Mouse (Mus musculus) MEL (cell line): ENCODE data around the gene Cabp4. TPM values are rescaled to one million over a fixed set of nuclear protein-coding genes. Genes with fewer than 3 reads are reported as not detected.

Source experiments
- DNase-seq: peaks from one replicate; pipeline ENCODE4 v3.0.0; 2011; ENCODE audit warnings: low read depth, low spot score
- H3K27ac ChIP-seq: 2 replicates; pipeline ENCODE4 v1.5.1; 2012; ENCODE audit warnings: low read depth, mild to moderate bottlenecking, control low read depth, low read length, moderate library complexity; ENCODE audit not compliant: control insufficient read depth
- H3K27me3 ChIP-seq, 2 experiments: fragments of 150-350 bp in 1 of 2; sonication (generic) in 1 of 2; 2 replicates each; pipeline ENCODE4 v1.6.1; 2012; ENCODE audit warnings: low read length in 2 of 2, mild to moderate bottlenecking in 2 of 2, improper control_type of control experiment in 1 of 2, moderate library complexity in 1 of 2; ENCODE audit not compliant: insufficient read depth in 2 of 2, control insufficient read depth in 1 of 2
- H3K36me3 ChIP-seq, 2 experiments: 2 replicates each; pipeline ENCODE4 v1.6.1; 2012 to 2014; ENCODE audit warnings: low read length in 2 of 2, improper control_type of control experiment in 1 of 2, inconsistent platforms in 1 of 2, mild to moderate bottlenecking in 1 of 2; ENCODE audit not compliant: insufficient read depth in 2 of 2, control insufficient read depth in 1 of 2
- H3K4me1 ChIP-seq, 2 experiments: fragments of 150-350 bp in 1 of 2; sonication (generic) in 1 of 2; 2 replicates each; pipeline ENCODE4 v1.6.1; 2012; ENCODE audit warnings: low read length in 2 of 2, improper control_type of control experiment in 1 of 2, mild to moderate bottlenecking in 1 of 2; ENCODE audit not compliant: insufficient read depth in 2 of 2, control insufficient read depth in 1 of 2
- H3K4me3 ChIP-seq, 2 experiments: fragments of 150-350 bp in 1 of 2; sonication (generic) in 1 of 2; 2 replicates each; pipeline ENCODE4 v1.5.1; 2012; ENCODE audit warnings: low read depth in 2 of 2, low read length in 2 of 2, mild to moderate bottlenecking in 2 of 2, moderate library complexity in 2 of 2, control low read depth in 1 of 2, improper control_type of control experiment in 1 of 2; ENCODE audit not compliant: control insufficient read depth in 1 of 2, insufficient read depth in 1 of 2
- H3K79me2 ChIP-seq: 2 replicates; pipeline ENCODE4 v1.6.1; 2012; ENCODE audit warnings: mild to moderate bottlenecking, low read length, moderate library complexity; ENCODE audit not compliant: control insufficient read depth, poor library complexity, insufficient read depth
- H3K9ac ChIP-seq: 2 replicates; pipeline ENCODE4 v1.6.1; 2012; ENCODE audit warnings: low read depth, mild to moderate bottlenecking, control low read depth, low read length, moderate library complexity; ENCODE audit not compliant: control insufficient read depth, poor library complexity, severe bottlenecking
- H3K9me3 ChIP-seq: fragments of 150-350 bp; sonication (generic); replicated peaks from 2 replicates; pipeline ENCODE4 v1.6.1; 2012; ENCODE audit warnings: mild to moderate bottlenecking, low read length, improper control_type of control experiment, moderate library complexity; ENCODE audit not compliant: insufficient read depth
- CHD2 ChIP-seq: IDR thresholded peaks from 2 replicates; pipeline ENCODE4 v1.6.1; 2011; ENCODE audit warnings: low read length, improper control_type of control experiment
- CTCF ChIP-seq, 3 experiments: IDR thresholded peaks in 2 of 3; conservative IDR thresholded peaks in 1 of 3; 2 replicates each; pipeline ENCODE4 v1.5.1; 2011 to 2012; ENCODE audit warnings: low read length in 3 of 3, low read depth in 2 of 3, mild to moderate bottlenecking in 2 of 3, improper control_type of control experiment in 1 of 3, inconsistent platforms in 1 of 3, mixed read lengths in 1 of 3, moderate library complexity in 1 of 3; ENCODE audit not compliant: control insufficient read depth in 1 of 3, insufficient read depth in 1 of 3, poor library complexity in 1 of 3, severe bottlenecking in 1 of 3
- E2F4 ChIP-seq: IDR thresholded peaks from 2 replicates; pipeline ENCODE4 v1.6.1; 2011; ENCODE audit warnings: low read depth, low read length, improper control_type of control experiment, borderline replicate concordance
- ELF1 ChIP-seq: IDR thresholded peaks from 2 replicates; pipeline ENCODE4 v1.6.1; 2014; ENCODE audit warnings: low read depth, mild to moderate bottlenecking, inconsistent platforms, low read length, improper control_type of control experiment, moderate library complexity
- EP300 ChIP-seq, 2 experiments: IDR thresholded peaks; 2 replicates each; pipeline ENCODE4 v1.6.1; 2011; ENCODE audit warnings: improper control_type of control experiment in 2 of 2, low read length in 2 of 2, low read depth in 1 of 2, mild to moderate bottlenecking in 1 of 2
- ETS1 ChIP-seq: IDR thresholded peaks from 2 replicates; pipeline ENCODE4 v1.6.1; 2012; ENCODE audit warnings: low read depth, mild to moderate bottlenecking, inconsistent platforms, low read length, improper control_type of control experiment, moderate library complexity
- GABPA ChIP-seq: IDR thresholded peaks from 2 replicates; pipeline ENCODE4 v1.6.1; 2012; ENCODE audit warnings: low read depth, mild to moderate bottlenecking, inconsistent platforms, low read length, improper control_type of control experiment, moderate library complexity
- GATA1 ChIP-seq: IDR thresholded peaks from 2 replicates; pipeline ENCODE4 v1.6.1; 2011; ENCODE audit warnings: low read depth, low read length, improper control_type of control experiment
- HCFC1 ChIP-seq: IDR thresholded peaks from 2 replicates; pipeline ENCODE4 v1.6.1; 2012; ENCODE audit warnings: low read depth, mild to moderate bottlenecking, inconsistent platforms, low read length, improper control_type of control experiment, moderate library complexity
- JUND ChIP-seq: IDR thresholded peaks from 2 replicates; pipeline ENCODE4 v1.6.1; 2011; ENCODE audit warnings: low read depth, mild to moderate bottlenecking, improper control_type of control experiment, low read length
- MAFK ChIP-seq: IDR thresholded peaks from 2 replicates; pipeline ENCODE4 v1.6.1; 2011; ENCODE audit warnings: low read depth, mild to moderate bottlenecking, low read length, improper control_type of control experiment, borderline replicate concordance
- MAZ ChIP-seq: IDR thresholded peaks from 2 replicates; pipeline ENCODE4 v1.6.1; 2012; ENCODE audit warnings: low read depth, mild to moderate bottlenecking, inconsistent platforms, low read length, improper control_type of control experiment
- MXI1 ChIP-seq: IDR thresholded peaks from 2 replicates; pipeline ENCODE4 v1.6.1; 2011; ENCODE audit warnings: mild to moderate bottlenecking, low read depth, low read length, improper control_type of control experiment
- MYB ChIP-seq: IDR thresholded peaks from 2 replicates; pipeline ENCODE4 v1.6.1; 2011; ENCODE audit warnings: mild to moderate bottlenecking, low read depth, low read length, improper control_type of control experiment
- MYC ChIP-seq: IDR thresholded peaks from 2 replicates; pipeline ENCODE4 v1.6.1; 2011; ENCODE audit warnings: low read depth, mild to moderate bottlenecking, low read length, improper control_type of control experiment, moderate library complexity
- NELFE ChIP-seq: IDR thresholded peaks from 2 replicates; pipeline ENCODE4 v1.6.1; 2011; ENCODE audit warnings: low read depth, low read length, improper control_type of control experiment
- POLR2A ChIP-seq, 2 experiments: IDR thresholded peaks; 2 replicates each; pipeline ENCODE4 v1.6.1; 2011 to 2012; ENCODE audit warnings: low read length in 2 of 2, mild to moderate bottlenecking in 2 of 2, control low read depth in 1 of 2, improper control_type of control experiment in 1 of 2, low read depth in 1 of 2, moderate library complexity in 1 of 2; ENCODE audit not compliant: control insufficient read depth in 1 of 2, insufficient read depth in 1 of 2, poor library complexity in 1 of 2
- SMC3 ChIP-seq: IDR thresholded peaks from 2 replicates; pipeline ENCODE4 v1.6.1; 2011; ENCODE audit warnings: low read depth, low read length, improper control_type of control experiment
- TAL1 ChIP-seq: IDR thresholded peaks from 2 replicates; pipeline ENCODE4 v1.6.1; 2012; ENCODE audit warnings: mild to moderate bottlenecking, inconsistent platforms, low read length, moderate library complexity, mixed read lengths
- TCF12 ChIP-seq: IDR thresholded peaks from 2 replicates; pipeline ENCODE4 v1.6.1; 2014; ENCODE audit warnings: low read depth, mild to moderate bottlenecking, inconsistent platforms, low read length, improper control_type of control experiment, moderate library complexity
- ZC3H11A ChIP-seq: IDR thresholded peaks from 2 replicates; pipeline ENCODE4 v1.6.1; 2012; ENCODE audit warnings: low read depth, mild to moderate bottlenecking, inconsistent platforms, low read length, improper control_type of control experiment
- ZKSCAN1 ChIP-seq: IDR thresholded peaks from 2 replicates; pipeline ENCODE4 v1.6.1; 2012; ENCODE audit warnings: low read depth, mild to moderate bottlenecking, inconsistent platforms, low read length, improper control_type of control experiment, moderate library complexity
- polyA plus RNA-seq, 2 experiments: library from polyadenylated mRNA; stranded (reverse) in 1 of 2; unstranded in 1 of 2; fragments of >175 nt in 1 of 2; fragments of >200 nt in 1 of 2; gene quantifications; 2 replicates each; pipeline versions ENCODE4 v1.2.1 to v1.2.4; 2012; ENCODE audit warnings: low replicate concordance in 2 of 2, low read depth in 1 of 2; ENCODE audit not compliant: insufficient read length in 2 of 2, insufficient read depth in 1 of 2, missing spikeins in 1 of 2
- total RNA-seq: library from RNA; depleted of rRNA; stranded (reverse); fragments of 300-350 nt; gene quantifications from 2 replicates; pipeline ENCODE4 v1.2.3, GENCODE M21; 2012

Cabp4 gene
- total and polyA plus RNA-seq, 3 experiments, result 0.08 to 0.24 TPM; not detected in 1

DNA sequence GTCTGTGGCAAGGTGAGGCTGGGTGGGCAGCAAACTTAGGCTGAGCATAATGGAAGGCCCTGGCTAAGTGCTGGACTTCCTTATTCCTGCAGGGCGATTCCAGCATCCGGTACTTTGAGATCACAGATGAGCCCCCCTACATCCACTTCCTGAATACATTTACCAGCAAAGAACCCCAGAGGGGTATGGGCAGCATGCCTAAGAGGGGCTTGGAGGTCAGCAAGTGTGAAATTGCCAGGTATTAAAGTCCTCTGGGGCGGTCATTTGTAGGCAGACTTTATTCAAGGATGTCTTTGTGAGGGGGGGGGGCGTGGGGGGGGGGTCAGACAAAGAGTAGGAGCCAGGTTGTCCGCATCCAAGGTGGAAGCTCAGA, 7.6 kb upstream of the Cabp4 start:
- Histone ChIP-seq H3K79me2 (peaks cover 15% of the 10 kb centered on the region), H3K9me3 (no peaks in the 10 kb centered on the region), H3K4me3 (no peak overlapping the region), H3K4me1 (peaks cover 9 to 22% of the 10 kb centered on the region in 2 experiments; a peak in 3 of 4 replicates), H3K36me3 (peaks cover 1 to 5% of the 10 kb centered on the region in 2 experiments; a peak in 2 of 4 replicates), H3K27ac (no peak overlapping the region), H3K27me3 (no peaks in the 10 kb centered on the region)
- no peak for DNase-seq
- no peak for TF ChIP-seq SMC3
- TF ChIP-seq ZC3H11A, result no peak
- no peak for TF ChIP-seq POLR2A (IDR thresholded peaks at IDR 0.05; ENCODE audit: control insufficient read depth in 1 of 2, insufficient read depth in 1 of 2, low read depth in 1 of 2, low read length in 2 of 2, poor library complexity in 1 of 2)
- no peak for TF ChIP-seq MXI1
- no peak for TF ChIP-seq MAZ
- no peak for TF ChIP-seq E2F4
- no peak for TF ChIP-seq JUND
- no peak for TF ChIP-seq EP300 (IDR thresholded peaks at IDR 0.05; ENCODE audit: low read depth in 1 of 2, low read length in 2 of 2)
- no peak for TF ChIP-seq ZKSCAN1
- TF ChIP-seq NELFE, result no peak
- TF ChIP-seq TCF12, result no peak
- TF ChIP-seq, all 39 proteins: peak for 0
- H3K9ac ChIP-seq, result no peak overlapping the region

- Histone ChIP-seq H3K4me1 (peaks cover 9 to 22% of the 10 kb centered on the region in 2 experiments; a peak in 3 of 4 replicates), H3K9ac (no peak overlapping the region), H3K4me3 (no peak overlapping the region), H3K27ac (no peak overlapping the region), H3K79me2 (peaks cover 15% of the 10 kb centered on the region), H3K27me3 (no peaks in the 10 kb centered on the region), H3K9me3 (no peaks in the 10 kb centered on the region), H3K36me3 (peaks cover 1 to 5% of the 10 kb centered on the region in 2 experiments; a peak in 2 of 4 replicates)
- TF ChIP-seq E2F4, result no peak
- no peak for TF ChIP-seq MYC
- DNase-seq, result no peak
Observed at GRCm38 (mm10) chr19:4150567-4151487, 7.0 kb upstream of the Cabp4 start.

GRCm38 (mm10) chr19:4149764-4150461, 6.1 kb upstream of the Cabp4 start:
- no peaks in the 10 kb centered on the region for H3K27me3 ChIP-seq
- H3K36me3 ChIP-seq, result peaks cover 1 to 5% of the 10 kb centered on the region in 2 experiments; a peak in 2 of 4 replicates
- peaks cover 9 to 18% of the 10 kb centered on the region in 2 experiments; a peak in 3 of 4 replicates for H3K4me1 ChIP-seq
- H3K9me3 ChIP-seq, result no peaks in the 10 kb centered on the region
- TF ChIP-seq MAFK, result no peak
- no peak for TF ChIP-seq MAZ
- no peak for TF ChIP-seq TAL1
- no peak for TF ChIP-seq ETS1
- TF ChIP-seq EP300 (IDR thresholded peaks at IDR 0.05; ENCODE audit: low read depth in 1 of 2, low read length in 2 of 2), result no peak
- TF ChIP-seq MYC, result no peak
- TF ChIP-seq ELF1, result no peak
- TF ChIP-seq HCFC1, result no peak
- no peak for TF ChIP-seq CHD2
- TF ChIP-seq GATA1, result no peak
- TF ChIP-seq MYB, result no peak
- TF ChIP-seq ZC3H11A, result no peak
- TF ChIP-seq POLR2A (IDR thresholded peaks at IDR 0.05; ENCODE audit: control insufficient read depth in 1 of 2, insufficient read depth in 1 of 2, low read depth in 1 of 2, low read length in 2 of 2, poor library complexity in 1 of 2), result no peak
- TF ChIP-seq CTCF (IDR thresholded peaks at IDR 0.05 in 2 of 3, conservative IDR thresholded peaks at IDR 0.05 in 1 of 3; ENCODE audit: control insufficient read depth in 1 of 3, insufficient read depth in 1 of 3, low read depth in 2 of 3, low read length in 3 of 3, poor library complexity in 1 of 3, severe bottlenecking in 1 of 3), result no peak
- no peak for TF ChIP-seq TCF12
- TF ChIP-seq GABPA, result no peak
- H3K9ac ChIP-seq, result no peak overlapping the region
- peaks cover 11% of the 10 kb centered on the region for H3K79me2 ChIP-seq
- H3K27ac ChIP-seq, result no peak overlapping the region
- no peak for DNase-seq
- H3K4me3 ChIP-seq, result no peak overlapping the region
